Mouse (Mus musculus) liver, adult 2 months (tissue): Measurements from ENCODE around the gene Smg6.

Experiments used
- CTCF ChIP-seq: fragments of 200-500 bp; IDR thresholded peaks from 2 replicates; pipeline ENCODE4 v1.5.1; 2011; ENCODE audit warnings: low read depth, low read length, control low read depth
- POLR2A ChIP-seq: fragments of 200-500 bp; IDR thresholded peaks from 2 replicates; pipeline ENCODE4 v1.6.1; 2011; ENCODE audit warnings: low read length, control low read depth; ENCODE audit not compliant: insufficient read depth; ENCODE audit errors: extremely low read depth

DNA sequence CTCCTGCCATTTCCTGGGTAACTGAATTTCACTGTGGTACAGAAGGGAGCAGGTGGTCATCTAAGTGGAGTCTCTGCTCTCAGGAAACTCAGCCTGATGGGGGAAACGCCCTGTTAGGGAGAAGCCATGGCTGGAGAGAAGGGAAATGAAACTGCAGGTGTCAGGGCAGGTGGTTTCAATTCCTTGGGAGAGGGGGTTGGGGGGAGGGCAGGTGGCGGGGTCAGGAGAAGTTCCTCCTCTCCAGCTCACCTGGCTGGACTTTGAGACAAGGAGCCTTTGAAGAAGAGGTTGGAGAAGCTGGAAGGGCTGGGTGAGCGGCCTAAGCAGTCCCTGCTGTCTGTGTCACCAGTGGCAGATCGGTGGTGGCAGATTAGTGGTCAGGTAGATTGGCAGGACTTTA, 280.7 kb downstream of the Smg6 start:
- no peak for TF ChIP-seq CTCF
- TF ChIP-seq POLR2A, result no peak
